Mouse (Mus musculus) neural tube, embryonic 11.5 days (tissue): ENCODE data around the gene D630039A03Rik. TPM values are rescaled to one million over a fixed set of nuclear protein-coding genes. Genes with fewer than 3 reads are reported as not detected.

Source experiments
- ATAC-seq: fragments of 200-750 bp; cut with Nextera tagmentation; 2 replicates; pipeline ENCODE4 v1.8.0; 2017; ENCODE audit warnings: moderate number of reproducible peaks, mild to moderate bottlenecking, moderate TSS enrichment, moderate library complexity; ENCODE audit not compliant: insufficient read depth, low FRiP score, low TSS enrichment
- DNase-seq: peaks from one replicate; pipeline ENCODE4 v3.0.0-alpha.2; 2015; ENCODE audit warnings: low spot score
- H3K27ac ChIP-seq: fragments of 300-500 bp; sonication (generic); 2 replicates; pipeline ENCODE4 v1.5.1; 2014; ENCODE audit warnings: low read depth, mild to moderate bottlenecking, low read length
- H3K27me3 ChIP-seq: fragments of 300-500 bp; sonication (generic); 2 replicates; pipeline ENCODE4 v1.6.1; 2014; ENCODE audit warnings: mild to moderate bottlenecking, low read length, mixed read lengths; ENCODE audit not compliant: control insufficient read depth, insufficient read depth
- H3K36me3 ChIP-seq: fragments of 300-500 bp; sonication (generic); 2 replicates; pipeline ENCODE4 v1.6.1; 2014; ENCODE audit warnings: mild to moderate bottlenecking, low read length, moderate library complexity, mixed read lengths; ENCODE audit not compliant: control insufficient read depth, insufficient read depth
- H3K4me1 ChIP-seq: fragments of 300-500 bp; sonication (generic); 2 replicates; pipeline ENCODE4 v1.6.1; 2014; ENCODE audit warnings: low read length, mixed read lengths; ENCODE audit not compliant: control insufficient read depth, insufficient read depth
- H3K4me2 ChIP-seq: fragments of 300-500 bp; sonication (generic); 2 replicates; pipeline ENCODE4 v1.6.1; 2014; ENCODE audit warnings: low read depth, mild to moderate bottlenecking, moderate library complexity
- H3K4me3 ChIP-seq: fragments of 300-500 bp; sonication (generic); 2 replicates; pipeline ENCODE4 v1.5.1; 2014; ENCODE audit warnings: low read depth, low read length
- H3K9ac ChIP-seq: fragments of 300-500 bp; sonication (generic); 2 replicates; pipeline ENCODE4 v1.6.1; 2014; ENCODE audit warnings: mild to moderate bottlenecking, low read length
- H3K9me3 ChIP-seq: fragments of 300-500 bp; sonication (generic); 2 replicates; pipeline ENCODE4 v1.6.1; 2016; ENCODE audit warnings: low read length; ENCODE audit not compliant: control insufficient read depth
- WGBS: fragments of 180-500 bp; shearing (Covaris S2); extraction: QIAGEN DNeasy Blood & Tissue Kit; methylation state at CpG from one replicate; pipeline ENCODE4 v1.1.7; 2014; 5-methylcytosine and 5-hydroxymethylcytosine counted together
- polyA plus RNA-seq: library from polyadenylated mRNA; unstranded; fragments of >200 nt; fragmentation: Nextera tagmentation; extraction: Ambion mirVana; gene quantifications from 2 replicates; pipeline ENCODE4 v1.2.1, GENCODE M21; 2014

The D630039A03Rik gene
- polyA plus RNA-seq: 0.43 and 0.65 TPM in 2 replicates

DNA sequence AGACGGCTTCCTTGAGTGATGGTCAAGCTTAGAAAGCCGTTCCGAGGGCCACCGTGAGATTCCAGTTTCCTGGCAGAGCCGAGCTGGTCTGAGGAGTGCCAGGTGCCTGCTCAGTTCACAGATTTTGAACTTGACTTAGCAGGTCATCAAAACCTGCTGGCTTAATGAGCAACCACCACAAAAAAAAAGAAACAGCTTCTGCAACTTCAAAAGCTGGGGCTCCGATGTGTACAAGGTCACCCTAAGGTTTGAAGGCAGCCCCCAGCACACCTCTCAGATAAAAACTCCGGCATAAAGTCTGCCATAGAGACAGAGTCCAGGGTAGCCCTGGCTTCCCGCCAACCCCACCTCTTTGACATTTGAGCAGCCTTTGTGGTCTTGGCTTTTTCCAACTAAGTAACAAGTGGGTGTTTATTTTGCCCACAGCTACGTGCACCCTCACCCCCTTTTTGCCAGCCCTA lies at the start of gene D630039A03Rik:
Gene D630039A03Rik (minus strand): TSS at position 97 of the 461 bp plus-strand sequence.
- WGBS: 40% methylated on average over 9 of the region's 9 CpGs
- H3K9me3 ChIP-seq: no peaks in the 10 kb centered on the region
- H3K36me3 ChIP-seq: no peaks in the 10 kb centered on the region
- peaks cover 7% of the 10 kb centered on the region; the same call in 1 of the 2 replicates for H3K4me1 ChIP-seq
- no peak for DNase-seq
- H3K4me3 ChIP-seq: no peak within 1 kb of the TSS
- H3K9ac ChIP-seq: no peak within 1 kb of the TSS
- H3K27ac ChIP-seq: no peak within 1 kb of the TSS
- no peak within 1 kb of the TSS; the same call in 1 of the 2 replicates for H3K4me2 ChIP-seq
- no peak for ATAC-seq
- H3K27me3 ChIP-seq: 0 out of 2 replicates have a peak, but pooled peaks cover 2% of the 10 kb centered on the region

DNA sequence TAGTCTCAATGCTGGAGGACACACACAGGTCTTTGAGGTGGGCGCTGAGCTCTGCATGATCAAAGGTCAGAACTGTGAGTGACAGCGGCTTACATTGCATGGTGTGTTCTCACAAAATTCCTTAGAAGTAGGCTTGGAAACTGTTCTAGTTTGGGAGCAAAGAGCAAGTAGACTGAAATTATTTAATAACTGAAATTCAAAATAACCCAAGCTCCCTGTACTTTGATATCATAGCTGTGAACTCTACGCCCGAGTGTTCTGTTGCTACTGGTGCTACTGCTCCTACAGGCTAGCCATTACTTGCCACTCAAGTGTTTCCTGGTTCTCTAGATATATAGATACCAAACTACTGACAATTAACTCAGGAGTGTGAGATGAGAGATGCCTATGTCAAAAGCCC lies 49.4 kb upstream of the D630039A03Rik start:
- H3K9me3 ChIP-seq: no peaks in the 10 kb centered on the region
- no peak overlapping the region for H3K4me2 ChIP-seq
- no peak overlapping the region for H3K4me3 ChIP-seq
- H3K27me3 ChIP-seq: no peaks in the 10 kb centered on the region
- 95% methylated on average over 4 of the region's 4 CpGs for WGBS
- ATAC-seq: no peak
- no peak overlapping the region for H3K27ac ChIP-seq
- DNase-seq: no peak
- H3K4me1 ChIP-seq: no peaks in the 10 kb centered on the region
- no peaks in the 10 kb centered on the region for H3K36me3 ChIP-seq
- H3K9ac ChIP-seq: no peak overlapping the region

- no peak overlapping the region for H3K9ac ChIP-seq
- 40% methylated on average over 1 of the region's 1 CpGs for WGBS
- H3K9me3 ChIP-seq: no peaks in the 10 kb centered on the region
- H3K4me1 ChIP-seq: no peaks in the 10 kb centered on the region
- ATAC-seq (no peak), DNase-seq (no peak)
- no peak overlapping the region for H3K27ac ChIP-seq
- H3K27me3 ChIP-seq: no peaks in the 10 kb centered on the region
- no peak overlapping the region for H3K4me2 ChIP-seq
- H3K4me3 ChIP-seq: no peak overlapping the region
- H3K36me3 ChIP-seq: no peaks in the 10 kb centered on the region
These were observed 48.0 kb upstream of the D630039A03Rik start for GRCm38 (mm10) chr4:57964143-57964542.

DNA sequence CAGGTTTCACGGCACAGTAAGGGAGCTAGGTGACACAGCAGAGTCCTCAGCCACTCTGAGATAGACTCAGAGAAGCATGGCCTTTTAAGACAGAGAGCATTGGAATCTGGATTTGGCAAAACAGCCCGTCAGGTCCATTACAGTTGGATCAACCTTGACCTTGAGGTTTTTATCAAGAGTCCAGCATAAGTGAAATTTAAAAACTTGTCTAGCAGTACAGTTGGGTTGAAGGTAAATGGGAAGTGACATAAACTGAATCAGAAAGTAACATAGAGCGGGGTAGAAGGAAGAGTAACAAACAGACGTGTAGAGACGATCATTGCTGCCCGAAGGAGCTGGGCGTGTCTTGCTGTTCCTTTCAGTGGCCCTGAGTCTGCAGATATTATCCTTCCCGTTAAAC lies 43.0 kb upstream of the D630039A03Rik start:
- H3K4me1 ChIP-seq: peaks cover 7% of the 10 kb centered on the region; the same call in 1 of the 2 replicates
- no peak for DNase-seq
- 86% methylated on average over 8 of the region's 8 CpGs for WGBS

GRCm38 (mm10) chr4:57958098-57958497 lies 42.0 kb upstream of the D630039A03Rik start:
- no peak overlapping the region for H3K4me3 ChIP-seq
- no peak overlapping the region for H3K4me2 ChIP-seq
- no peaks in the 10 kb centered on the region for H3K27me3 ChIP-seq
- H3K27ac ChIP-seq: no peak overlapping the region
- H3K9me3 ChIP-seq: no peaks in the 10 kb centered on the region
- peaks cover 7% of the 10 kb centered on the region; the same call in 1 of the 2 replicates for H3K4me1 ChIP-seq
- WGBS: 55% methylated on average over 9 of the region's 9 CpGs
- H3K9ac ChIP-seq: no peak overlapping the region
- ATAC-seq (no peak), DNase-seq (no peak)
- H3K36me3 ChIP-seq: peaks cover 3% of the 10 kb centered on the region; the same call in 1 of the 2 replicates

More for the DNA sequence above, 43.0 kb upstream of the D630039A03Rik start:
- Histone ChIP-seq H3K4me3 (no peak overlapping the region), H3K4me2 (no peak overlapping the region), H3K36me3 (no peaks in the 10 kb centered on the region), H3K9me3 (no peaks in the 10 kb centered on the region), H3K27me3 (no peaks in the 10 kb centered on the region), H3K9ac (no peak overlapping the region), H3K27ac (no peak overlapping the region)
- ATAC-seq: no peak

DNA sequence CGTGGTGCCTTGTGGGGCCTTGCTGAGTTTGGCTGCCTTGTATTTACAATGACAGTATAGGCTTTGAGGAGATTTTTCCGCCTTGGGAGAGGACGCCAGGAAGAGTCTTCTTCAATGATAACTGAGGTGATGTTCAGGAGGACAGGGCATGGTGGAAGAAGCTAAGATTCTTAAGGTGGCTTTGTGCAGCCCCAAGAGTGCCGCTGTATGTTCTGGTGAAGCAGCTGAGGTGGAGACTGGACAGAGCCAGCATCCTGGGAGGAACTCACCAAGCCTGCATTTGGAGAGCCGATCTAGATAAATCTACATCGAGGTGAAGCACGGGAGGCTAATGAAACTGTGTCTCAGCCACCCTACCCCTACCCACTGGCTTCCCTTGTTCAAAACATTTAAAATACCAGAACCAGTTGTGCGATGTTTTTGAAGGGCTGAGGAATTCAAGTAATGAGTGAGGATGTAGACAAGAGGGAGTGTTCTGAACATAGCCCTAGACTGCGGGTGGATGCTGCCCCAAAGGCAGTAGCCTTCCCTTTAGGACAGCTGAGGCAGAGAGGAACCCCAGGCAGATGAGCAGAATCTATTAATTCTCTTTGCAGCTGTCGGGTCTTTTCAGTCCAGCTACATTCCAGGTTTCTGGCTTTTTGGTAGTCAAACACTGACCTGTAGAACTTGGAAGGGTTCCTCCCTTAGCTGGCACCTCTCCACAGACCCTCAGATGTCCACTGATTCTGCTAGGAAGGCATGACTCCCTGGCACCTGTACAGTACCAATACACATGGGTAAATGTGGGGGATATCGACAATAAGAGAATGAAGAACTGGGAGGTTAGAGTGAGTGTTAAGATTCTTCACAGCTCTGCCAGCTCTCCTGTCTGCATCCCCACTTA lies 41.3 kb upstream of the D630039A03Rik start:
- WGBS: 52% methylated on average over 11 of the region's 11 CpGs
- Histone ChIP-seq H3K36me3 (peaks cover 3% of the 10 kb centered on the region; the same call in 1 of the 2 replicates), H3K9me3 (no peaks in the 10 kb centered on the region), H3K4me1 (peaks cover 7% of the 10 kb centered on the region; the same call in 1 of the 2 replicates), H3K27me3 (no peaks in the 10 kb centered on the region), H3K9ac (peak overlapping the region; percentile 20; the same call in 1 of the 2 replicates), H3K4me3 (peak overlapping the region; percentile 81), H3K4me2 (peak overlapping the region; percentile 46), H3K27ac (no peak overlapping the region)
- no peak for ATAC-seq
- DNase-seq: no peak

DNA sequence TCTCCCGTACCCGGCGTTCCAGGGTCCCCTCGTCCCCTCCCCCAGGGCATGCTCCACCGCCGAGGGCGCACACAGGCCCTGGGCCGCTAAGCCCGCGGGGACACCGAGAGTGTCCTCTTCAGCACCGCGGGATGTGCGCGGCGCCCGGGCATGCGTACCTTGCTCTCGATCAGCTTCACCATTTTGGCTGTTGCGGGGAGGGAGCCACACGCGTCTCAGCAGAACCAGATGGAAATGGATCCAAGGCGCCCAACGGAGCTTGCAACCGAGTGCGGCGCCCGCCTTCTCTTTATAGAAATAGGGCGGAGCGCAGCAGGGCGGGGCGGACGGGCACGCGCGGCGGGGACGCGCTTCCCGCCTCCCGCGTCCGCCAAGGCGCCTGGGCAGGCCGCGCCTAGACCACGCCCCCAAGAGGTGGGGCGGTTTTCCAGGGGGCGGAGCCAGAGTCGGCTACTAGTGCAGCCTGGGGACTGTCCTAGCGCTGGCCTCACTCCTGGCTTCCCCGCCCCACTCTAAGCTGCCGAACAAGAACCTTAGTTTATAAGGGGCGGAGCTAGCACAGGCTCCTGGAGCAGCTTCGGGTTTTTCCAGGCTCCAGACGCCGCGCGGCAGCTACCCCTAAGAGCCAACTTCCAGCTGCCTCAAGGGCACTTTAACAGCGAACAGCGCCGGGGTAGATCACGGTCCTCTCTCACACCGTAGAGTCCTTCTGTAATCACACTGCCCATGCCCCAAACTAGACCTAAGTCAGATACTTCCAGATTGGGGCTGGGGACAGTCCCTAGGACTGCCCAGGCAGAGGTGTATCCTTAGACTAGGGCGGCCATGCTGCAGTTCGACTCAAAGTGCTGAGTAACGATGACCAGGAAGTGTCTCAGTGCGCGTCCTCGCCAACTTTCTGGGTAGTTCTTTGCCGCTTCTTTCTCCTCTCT lies 40.2 kb upstream of the D630039A03Rik start, which contains the start of gene Txn1:
Gene Txn1 (minus strand): TSS at position 383 of the 932 bp plus-strand sequence.
- Histone ChIP-seq H3K36me3 (peaks cover 6% of the 10 kb centered on the region), H3K27ac (peak within 1 kb of the TSS; percentile 83), H3K4me2 (peak within 1 kb of the TSS; percentile 46), H3K27me3 (no peaks in the 10 kb centered on the region), H3K4me3 (peak within 1 kb of the TSS; percentile 81), H3K9me3 (0 out of 2 replicates have a peak, but pooled peaks cover 1% of the 10 kb centered on the region), H3K4me1 (peaks cover 7% of the 10 kb centered on the region; the same call in 1 of the 2 replicates), H3K9ac (peak within 1 kb of the TSS; percentile 84)
- under 1% methylated on average over 69 of the region's 71 CpGs for WGBS
- DNase-seq (peak; percentile 100), ATAC-seq (peak; percentile 99)

DNA sequence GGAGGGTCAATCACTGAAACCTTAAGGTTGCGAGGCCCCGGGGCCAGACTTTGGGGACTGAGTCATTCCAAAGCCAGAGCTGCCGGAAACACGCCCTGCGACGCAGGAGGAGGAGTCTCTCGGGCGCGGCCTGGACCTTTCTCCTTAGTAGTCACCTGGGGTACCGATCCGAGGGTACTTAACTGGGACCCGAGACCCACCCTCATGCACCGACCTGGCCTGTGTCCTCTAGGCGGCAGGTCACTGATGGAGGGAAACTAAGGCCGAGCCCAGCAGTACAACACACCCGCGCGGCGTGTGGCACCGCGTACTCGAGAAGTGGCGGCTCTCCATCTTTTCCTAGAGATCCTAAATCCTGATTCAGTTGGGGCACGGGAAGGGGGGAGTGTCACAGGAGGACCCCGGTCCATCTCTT lies 39.5 kb upstream of the D630039A03Rik start:
- peak overlapping the region; percentile 81 for H3K4me3 ChIP-seq
- ATAC-seq (peak; percentile 45), DNase-seq (peak; percentile 72)
- WGBS: under 1% methylated on average over 25 of the region's 25 CpGs
- peak overlapping the region; percentile 83 for H3K27ac ChIP-seq
- H3K36me3 ChIP-seq: peaks cover 13% of the 10 kb centered on the region
- no peaks in the 10 kb centered on the region for H3K27me3 ChIP-seq
- peak overlapping the region; percentile 84 for H3K9ac ChIP-seq
- peaks cover 7% of the 10 kb centered on the region; the same call in 1 of the 2 replicates for H3K4me1 ChIP-seq
- H3K4me2 ChIP-seq: peak overlapping the region; percentile 46
- 0 out of 2 replicates have a peak, but pooled peaks cover 4% of the 10 kb centered on the region for H3K9me3 ChIP-seq
